Mouse (Mus musculus): ENCODE data around the gene Tufm.

GRCm38 (mm10) chr7:126461626-126462025 lies 25.5 kb upstream of the Tufm start:
- TF ChIP-seq CTCF (IDR thresholded peaks at IDR 0.05; ENCODE audit: insufficient read depth, low read depth, low read length), result no peak
- TF ChIP-seq POLR2A (IDR thresholded peaks at IDR 0.05; ENCODE audit: insufficient read depth, low read depth, low read length), result no peak
